Mouse (Mus musculus) heart, embryonic 14.5 days (tissue): Measurements from ENCODE around the gene Foxn2. TPM values are rescaled to one million over a fixed set of nuclear protein-coding genes. Genes with fewer than 3 reads are reported as not detected.

Source experiments
- ATAC-seq: fragments of 200-750 bp; cut with Nextera tagmentation; 2 replicates; pipeline ENCODE4 v1.8.0; 2017; ENCODE audit warnings: low read depth, moderate TSS enrichment; ENCODE audit not compliant: insufficient number of reproducible peaks, insufficient read depth, low FRiP score
- H3K27ac ChIP-seq, 2 experiments: fragments of 200-500 bp in 1 of 2; fragments of 300-500 bp in 1 of 2; sonication (generic) in 1 of 2; replicated peaks in 1 of 2; 2 replicates each; pipeline ENCODE4 v1.5.1; 2012 to 2014; ENCODE audit warnings: low read depth in 2 of 2, low read length in 2 of 2, control low read depth in 1 of 2, mild to moderate bottlenecking in 1 of 2, mixed read lengths in 1 of 2; ENCODE audit not compliant: control insufficient read depth in 1 of 2, insufficient read depth in 1 of 2
- H3K27me3 ChIP-seq: fragments of 300-500 bp; sonication (generic); 2 replicates; pipeline ENCODE4 v1.6.1; 2014; ENCODE audit warnings: mild to moderate bottlenecking, low read length, control low read depth; ENCODE audit not compliant: control insufficient read depth, insufficient read depth
- H3K36me3 ChIP-seq: fragments of 300-500 bp; sonication (generic); 2 replicates; pipeline ENCODE4 v1.6.1; 2014; ENCODE audit warnings: mild to moderate bottlenecking, control low read depth, low read length, mixed read lengths; ENCODE audit not compliant: control insufficient read depth, insufficient read depth
- H3K4me1 ChIP-seq, 2 experiments: fragments of 200-500 bp in 1 of 2; fragments of 300-500 bp in 1 of 2; sonication (generic) in 1 of 2; 2 replicates each; pipeline ENCODE4 v1.6.1; 2012 to 2014; ENCODE audit warnings: low read length in 2 of 2, control low read depth in 1 of 2, mixed read lengths in 1 of 2; ENCODE audit not compliant: control insufficient read depth in 2 of 2, insufficient read depth in 2 of 2
- H3K4me2 ChIP-seq: fragments of 300-500 bp; sonication (generic); 2 replicates; pipeline ENCODE4 v1.6.1; 2014; ENCODE audit warnings: mild to moderate bottlenecking, low read length
- H3K4me3 ChIP-seq, 2 experiments: fragments of 200-500 bp in 1 of 2; fragments of 300-500 bp in 1 of 2; sonication (generic) in 1 of 2; 2 replicates each; pipeline ENCODE4 v1.5.1; 2012 to 2014; ENCODE audit warnings: low read length in 2 of 2, mild to moderate bottlenecking in 2 of 2, control low read depth in 1 of 2, low read depth in 1 of 2, moderate library complexity in 1 of 2; ENCODE audit not compliant: control insufficient read depth in 1 of 2, insufficient read depth in 1 of 2
- H3K9ac ChIP-seq: fragments of 300-500 bp; sonication (generic); 2 replicates; pipeline ENCODE4 v1.6.1; 2014; ENCODE audit warnings: mild to moderate bottlenecking, low read length
- H3K9me3 ChIP-seq: fragments of 300-500 bp; sonication (generic); 2 replicates; pipeline ENCODE4 v1.6.1; 2016; ENCODE audit warnings: low read length, control low read depth; ENCODE audit not compliant: control insufficient read depth
- WGBS: fragments of 180-500 bp; shearing (Covaris S2); extraction: QIAGEN DNeasy Blood & Tissue Kit; methylation state at CpG from one replicate; pipeline ENCODE4 v1.1.7; 2014; 5-methylcytosine and 5-hydroxymethylcytosine counted together
- polyA plus RNA-seq: library from polyadenylated mRNA; unstranded; fragments of >200 nt; fragmentation: Nextera tagmentation; extraction: Ambion mirVana; gene quantifications from 2 replicates; pipeline ENCODE4 v1.2.1, GENCODE M21; 2014

Foxn2 gene
- polyA plus RNA-seq, 1 experiment from 2014 or later: 7.3 TPM

GRCm38 (mm10) chr17:88441432-88442174, 1.1 kb downstream of the Foxn2 start:
- peak; percentile 55 for ATAC-seq
- H3K36me3 ChIP-seq: no peaks in the 10 kb centered on the region
- peak overlapping the region; percentile 52 to 87 for H3K27ac ChIP-seq
- peaks cover 2 to 4% of the 10 kb centered on the region in 2 experiments; a peak in 3 of 4 replicates for H3K4me1 ChIP-seq
- H3K9me3 ChIP-seq: no peaks in the 10 kb centered on the region
- WGBS: under 1% methylated on average over 47 of the region's 48 CpGs
- H3K4me2 ChIP-seq: peak overlapping the region; percentile 69
- no peaks in the 10 kb centered on the region for H3K27me3 ChIP-seq
- H3K9ac ChIP-seq: peak overlapping the region; percentile 94
- H3K4me3 ChIP-seq: peak overlapping the region; percentile 78 to 91

GRCm38 (mm10) chr17:88442661-88443060, 2.1 kb downstream of the Foxn2 start:
- H3K27ac ChIP-seq: no peak overlapping the region
- H3K4me3 ChIP-seq: no peak overlapping the region
- H3K4me1 ChIP-seq: peaks cover 2 to 4% of the 10 kb centered on the region in 2 experiments; a peak in 3 of 4 replicates
- ATAC-seq: no peak
- H3K9ac ChIP-seq: peak overlapping the region; percentile 38; the same call in 1 of the 2 replicates
- no peak overlapping the region for H3K4me2 ChIP-seq
- no peaks in the 10 kb centered on the region for H3K9me3 ChIP-seq
- H3K36me3 ChIP-seq: no peaks in the 10 kb centered on the region
- WGBS: 74% methylated on average over 6 of the region's 6 CpGs
- H3K27me3 ChIP-seq: no peaks in the 10 kb centered on the region

- no peak for ATAC-seq
- 85% methylated on average over 6 of the region's 6 CpGs for whole genome bisulfite sequencing
- Histone ChIP-seq H3K4me3 (no peak overlapping the region), H3K9me3 (no peaks in the 10 kb centered on the region), H3K36me3 (no peaks in the 10 kb centered on the region), H3K4me2 (no peak overlapping the region), H3K27me3 (no peaks in the 10 kb centered on the region), H3K4me1 (peaks cover 2 to 4% of the 10 kb centered on the region in 2 experiments; a peak in 3 of 4 replicates), H3K27ac (no peak overlapping the region), H3K9ac (no peak overlapping the region)
These were observed 2.7 kb downstream of the Foxn2 start for GRCm38 (mm10) chr17:88443186-88443585.

GRCm38 (mm10) chr17:88458079-88458478, 17.6 kb downstream of the Foxn2 start:
- ATAC-seq: no peak
- no peaks in the 10 kb centered on the region for H3K36me3 ChIP-seq
- WGBS: 90% methylated on average over 3 of the region's 3 CpGs

GRCm38 (mm10) chr17:88459516-88459915, 19.0 kb downstream of the Foxn2 start:
- Histone ChIP-seq H3K4me1 (no peaks in the 10 kb centered on the region; a peak in 1 of 4 replicates), H3K27me3 (no peaks in the 10 kb centered on the region), H3K4me3 (no peak overlapping the region), H3K9me3 (no peaks in the 10 kb centered on the region), H3K4me2 (no peak overlapping the region), H3K36me3 (0 out of 2 replicates have a peak, but pooled peaks cover 4% of the 10 kb centered on the region), H3K9ac (no peak overlapping the region), H3K27ac (no peak overlapping the region)
- 7% methylated on average over 2 of the region's 2 CpGs for WGBS
- ATAC-seq: no peak

More at GRCm38 (mm10) chr17:88458079-88458478, 17.6 kb downstream of the Foxn2 start:
- Histone ChIP-seq H3K4me1 (no peaks in the 10 kb centered on the region; a peak in 1 of 4 replicates), H3K9me3 (no peaks in the 10 kb centered on the region), H3K4me3 (no peak overlapping the region), H3K27ac (no peak overlapping the region), H3K9ac (no peak overlapping the region), H3K4me2 (no peak overlapping the region), H3K27me3 (no peaks in the 10 kb centered on the region)

- no peak overlapping the region for H3K27ac ChIP-seq
- no peak overlapping the region for H3K4me2 ChIP-seq
- no peak overlapping the region for H3K9ac ChIP-seq
- H3K9me3 ChIP-seq: no peaks in the 10 kb centered on the region
- ATAC-seq: no peak
- 64% methylated on average over 7 of the region's 7 CpGs for WGBS
- H3K36me3 ChIP-seq: 0 out of 2 replicates have a peak, but pooled peaks cover 4% of the 10 kb centered on the region
- no peaks in the 10 kb centered on the region; a peak in 1 of 4 replicates for H3K4me1 ChIP-seq
- H3K4me3 ChIP-seq: no peak overlapping the region
- H3K27me3 ChIP-seq: no peaks in the 10 kb centered on the region
These were observed 19.7 kb downstream of the Foxn2 start for GRCm38 (mm10) chr17:88459916-88460901.

- ATAC-seq: no peak
- H3K36me3 ChIP-seq: 0 out of 2 replicates have a peak, but pooled peaks cover 4% of the 10 kb centered on the region
- peaks cover 2 to 9% of the 10 kb centered on the region in 2 experiments; a peak in 2 of 4 replicates for H3K4me1 ChIP-seq
- no peak overlapping the region for H3K4me2 ChIP-seq
- H3K4me3 ChIP-seq: no peak overlapping the region
- H3K27me3 ChIP-seq: no peaks in the 10 kb centered on the region
- no peak overlapping the region for H3K9ac ChIP-seq
- 80% methylated on average over 5 of the region's 5 CpGs for WGBS
- H3K9me3 ChIP-seq: no peaks in the 10 kb centered on the region
- no peak overlapping the region for H3K27ac ChIP-seq
These were observed 22.1 kb downstream of the Foxn2 start for GRCm38 (mm10) chr17:88462658-88463057.
